Mouse (Mus musculus): ENCODE data around the gene Olfr167.
"Not testable (repeated sequence)": the region's sequence is repeated elsewhere in the genome, so short reads cannot be mapped to it uniquely, and the experiment has no call there.

The Olfr167 gene

DNA sequence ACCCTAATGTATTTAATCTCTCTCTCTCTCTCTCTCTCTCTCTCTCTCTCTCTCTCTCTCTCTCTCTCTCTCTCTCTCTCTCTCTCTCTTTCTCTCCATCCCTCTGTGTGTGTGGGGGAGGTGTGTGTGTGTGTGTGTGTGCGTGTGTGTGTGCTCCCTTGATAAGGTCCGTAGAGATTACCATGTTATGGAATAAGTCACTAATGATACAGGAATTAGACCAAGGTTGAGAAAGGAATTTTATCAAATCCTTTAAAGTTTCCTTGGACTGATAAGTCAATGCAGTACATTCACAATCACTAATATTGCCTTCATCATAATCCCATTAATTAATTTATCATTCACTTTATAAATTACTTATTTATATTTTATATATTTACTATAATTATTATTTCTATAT is at the start of gene Olfr167:
Gene Olfr167, minus strand, starts transcription at position 101 of the 400 bp plus-strand sequence.
- no peak for DNase-seq

DNA sequence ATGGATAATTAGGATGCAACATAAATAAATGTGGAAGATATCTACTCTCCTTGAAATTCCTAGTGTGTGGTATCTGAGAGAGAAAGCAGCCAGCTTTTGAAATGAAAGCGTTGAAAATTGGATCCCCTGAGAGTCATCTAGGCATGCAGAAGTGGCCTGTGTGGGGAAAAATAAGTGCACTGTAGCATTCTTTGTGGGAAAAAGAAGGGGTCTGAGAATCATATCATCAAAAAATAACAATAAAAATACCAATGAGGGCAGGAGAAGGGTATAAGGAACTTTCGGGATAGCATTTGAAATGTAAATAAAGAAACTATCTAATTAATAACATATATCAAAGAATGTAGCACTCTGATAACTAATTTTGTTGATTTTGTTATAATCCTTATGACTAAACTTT is 49.6 kb upstream of the Olfr167 start, which contains the start of gene Olfr169:
Gene Olfr169, minus strand, starts transcription at position 101 of the 400 bp plus-strand sequence.
- DNase-seq: not testable (repeated sequence)

DNA sequence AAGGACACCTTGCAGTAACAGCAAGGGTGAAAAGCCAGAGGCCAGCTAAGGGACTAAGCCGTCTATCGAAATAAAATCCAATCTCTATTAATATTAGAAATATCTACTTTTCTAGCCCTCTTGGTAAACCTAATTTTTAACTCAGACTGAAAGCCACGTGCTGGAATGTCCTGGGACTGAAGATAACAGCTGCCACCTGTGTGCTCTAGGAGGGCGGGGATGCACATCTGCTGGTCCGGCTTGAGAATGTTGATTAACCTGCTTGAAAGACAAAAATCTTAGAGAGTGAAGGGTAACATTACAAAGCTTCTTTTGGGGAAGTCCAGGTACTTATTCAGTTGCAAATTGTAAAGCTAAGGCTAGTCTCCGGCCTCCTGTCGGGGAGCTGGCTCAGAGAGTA is 31.4 kb upstream of the Olfr167 start:
- not testable (repeated sequence) for DNase-seq

DNA sequence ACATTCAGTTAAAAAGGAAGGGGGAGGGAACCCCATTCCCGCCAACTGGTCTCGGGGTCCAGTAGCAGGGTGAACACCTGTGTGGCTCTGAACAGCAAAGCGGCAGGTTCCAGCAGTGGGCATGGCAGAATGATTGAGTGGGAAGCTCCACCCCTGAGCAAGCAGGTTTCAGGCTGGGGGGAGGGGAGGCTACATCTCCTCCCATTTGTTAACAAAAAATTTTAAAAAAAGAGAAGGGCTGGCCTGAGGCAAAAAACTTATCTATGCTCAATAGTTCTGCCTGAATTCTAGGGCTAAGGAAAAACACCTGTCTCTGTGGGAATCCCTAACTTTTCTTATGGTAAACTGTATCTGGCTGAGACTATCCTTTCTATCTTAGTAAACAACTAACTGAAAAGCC is 30.2 kb upstream of the Olfr167 start:
- not testable (repeated sequence) for DNase-seq

DNA sequence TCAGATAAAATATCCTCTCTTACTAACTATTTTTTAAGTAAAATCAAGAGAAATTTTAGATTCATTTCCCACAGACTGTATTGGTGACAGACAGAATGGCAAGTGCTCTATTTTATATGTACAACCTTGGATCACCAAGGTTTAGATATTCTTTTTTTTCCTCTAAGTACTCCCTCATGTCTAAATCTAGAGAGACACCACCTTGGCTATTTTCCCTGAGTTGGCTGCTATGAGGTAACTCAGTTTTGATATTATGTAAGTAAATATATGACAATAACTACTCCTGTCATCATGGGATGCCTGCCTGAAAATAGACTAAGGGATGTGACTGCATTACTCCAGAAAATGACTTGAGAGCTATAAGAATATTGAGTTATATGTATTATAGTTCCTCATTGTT is 13.4 kb upstream of the Olfr167 start, which contains the start of gene Olfr168:
Gene Olfr168, minus strand, starts transcription at position 101 of the 400 bp plus-strand sequence.
- DNase-seq: no peak

DNA sequence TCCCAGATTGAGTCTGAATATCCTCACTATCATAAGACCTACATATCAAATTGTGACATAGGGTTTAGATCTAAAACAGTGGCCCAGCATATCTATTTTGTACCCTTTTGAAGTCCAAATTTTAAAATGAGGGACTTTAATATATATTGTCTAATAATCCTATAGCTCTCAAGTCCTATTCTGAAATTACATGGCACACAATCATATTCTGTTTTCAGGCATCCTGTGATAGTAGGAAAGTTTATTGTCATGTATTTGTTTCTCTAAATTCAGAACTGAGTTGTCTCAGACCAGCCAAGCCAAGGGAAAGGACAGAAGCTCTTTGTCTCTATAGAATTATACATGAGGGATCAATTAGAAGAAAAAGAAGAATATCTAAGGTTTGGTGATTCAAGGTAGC is 38.7 kb downstream of the Olfr167 start, which contains the start of gene Olfr166:
Gene Olfr166, plus strand, starts transcription at position 301 of the 400 bp plus-strand sequence.
- no peak for DNase-seq

DNA sequence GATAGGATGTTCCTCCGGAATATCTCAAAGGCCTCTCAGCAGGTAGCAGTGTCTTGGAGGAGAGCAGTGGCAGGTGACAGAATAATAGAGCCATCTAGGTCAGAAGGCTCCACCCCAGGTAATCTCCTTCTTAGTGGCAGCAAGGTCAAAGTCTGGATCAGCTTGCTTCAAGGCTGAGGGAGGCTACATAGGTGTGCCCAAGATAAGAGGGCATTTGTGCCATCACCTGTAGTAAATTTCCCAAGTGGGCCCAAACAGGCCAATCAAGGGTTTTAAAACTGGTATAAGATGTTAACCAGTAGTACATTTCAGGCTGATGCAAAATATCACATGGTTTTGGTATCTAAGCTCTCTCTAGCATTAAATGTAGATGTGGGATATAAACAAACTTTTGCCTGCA is 57.7 kb downstream of the Olfr167 start:
- no peak for DNase-seq
